Mouse (Mus musculus): Measurements from ENCODE around the gene Atp5k. TPM values are rescaled to one million over a fixed set of nuclear protein-coding genes. Genes with fewer than 3 reads are reported as not detected.

Gene Atp5k
- polyA plus RNA-seq, 1 experiment from 2014 or later, result 442 TPM

- Histone ChIP-seq H3K4me3 (no peak overlapping the region), H3K9ac (no peak overlapping the region), H3K27ac (replicated peaks) (no peak overlapping the region), H3K4me2 (no peak overlapping the region), H3K4me1 (replicated peaks) (no peaks in the 10 kb centered on the region), H3K36me3 (no peaks in the 10 kb centered on the region), H3K27me3 (peaks cover 19% of the 10 kb centered on the region), H3K9me3 (no peaks in the 10 kb centered on the region)
- 34% methylated on average over 3 of the region's 3 CpGs for WGBS
- no peak for ATAC-seq (ENCODE audit: low read depth)
These were observed 19.8 kb upstream of the Atp5k start for GRCm38 (mm10) chr5:108454094-108454493.

- Histone ChIP-seq H3K36me3 (no peaks in the 10 kb centered on the region), H3K4me3 (no peak overlapping the region), H3K4me1 (replicated peaks) (no peaks in the 10 kb centered on the region; the same call in 1 of the 2 replicates), H3K27me3 (peaks cover 17% of the 10 kb centered on the region), H3K27ac (replicated peaks) (no peak overlapping the region), H3K9me3 (no peaks in the 10 kb centered on the region), H3K4me2 (no peak overlapping the region), H3K9ac (no peak overlapping the region)
- ATAC-seq (ENCODE audit: low read depth), result no peak
- 100% methylated on average over 1 of the region's 1 CpGs for WGBS
These were observed 18.2 kb upstream of the Atp5k start for GRCm38 (mm10) chr5:108452422-108452821.

GRCm38 (mm10) chr5:108451611-108452010, 17.4 kb upstream of the Atp5k start:
- Histone ChIP-seq H3K4me2 (no peak overlapping the region), H3K27ac (replicated peaks) (no peak overlapping the region), H3K27me3 (peaks cover 23% of the 10 kb centered on the region), H3K9me3 (no peaks in the 10 kb centered on the region), H3K4me3 (no peak overlapping the region), H3K36me3 (no peaks in the 10 kb centered on the region), H3K9ac (no peak overlapping the region), H3K4me1 (replicated peaks) (no peaks in the 10 kb centered on the region; the same call in 1 of the 2 replicates)
- ATAC-seq (ENCODE audit: low read depth), result no peak
- WGBS, result 85% methylated on average over 1 of the region's 1 CpGs

- ATAC-seq (ENCODE audit: low read depth), result no peak
- no peak overlapping the region for H3K9ac ChIP-seq
- no peaks in the 10 kb centered on the region for H3K9me3 ChIP-seq
- no peaks in the 10 kb centered on the region for H3K36me3 ChIP-seq
- no peak overlapping the region for H3K4me2 ChIP-seq
- H3K4me1 ChIP-seq (replicated peaks), result no peaks in the 10 kb centered on the region; the same call in 1 of the 2 replicates
- 78% methylated on average over 8 of the region's 8 CpGs for WGBS
- peaks cover 24% of the 10 kb centered on the region for H3K27me3 ChIP-seq
- H3K4me3 ChIP-seq, result no peak overlapping the region
- H3K27ac ChIP-seq (replicated peaks), result no peak overlapping the region
These were observed 16.7 kb upstream of the Atp5k start for GRCm38 (mm10) chr5:108450837-108451540.

- Histone ChIP-seq H3K27me3 (peaks cover 24% of the 10 kb centered on the region), H3K9ac (peak within 1 kb of the TSS; percentile 52; the same call in 1 of the 2 replicates), H3K4me1 (replicated peaks) (no peaks in the 10 kb centered on the region; the same call in 1 of the 2 replicates), H3K36me3 (no peaks in the 10 kb centered on the region), H3K4me3 (peak within 1 kb of the TSS; percentile 22), H3K9me3 (no peaks in the 10 kb centered on the region), H3K27ac (replicated peaks) (no peak within 1 kb of the TSS), H3K4me2 (peak within 1 kb of the TSS; percentile 51)
- WGBS, result 12% methylated on average over 24 of the region's 24 CpGs
- ATAC-seq (ENCODE audit: low read depth), result peak; percentile 71; the same call in 1 of the 2 replicates
These were observed 14.8 kb upstream of the Atp5k start, which contains the start of gene Mfsd7a for GRCm38 (mm10) chr5:108448785-108449668. TSS of gene Mfsd7a (minus strand) at chr5:108448891.

GRCm38 (mm10) chr5:108447857-108448256, 13.6 kb upstream of the Atp5k start:
- H3K36me3 ChIP-seq, result no peaks in the 10 kb centered on the region
- H3K4me2 ChIP-seq, result no peak overlapping the region
- WGBS, result 84% methylated on average over 7 of the region's 7 CpGs
- H3K27ac ChIP-seq (replicated peaks), result no peak overlapping the region
- no peaks in the 10 kb centered on the region; the same call in 1 of the 2 replicates for H3K4me1 ChIP-seq (replicated peaks)
- H3K9me3 ChIP-seq, result no peaks in the 10 kb centered on the region
- no peak overlapping the region for H3K9ac ChIP-seq
- peaks cover 24% of the 10 kb centered on the region for H3K27me3 ChIP-seq
- H3K4me3 ChIP-seq, result no peak overlapping the region
- ATAC-seq (ENCODE audit: low read depth), result no peak

GRCm38 (mm10) chr5:108446973-108447372, 12.7 kb upstream of the Atp5k start:
- H3K9me3 ChIP-seq, result no peaks in the 10 kb centered on the region
- H3K27ac ChIP-seq (replicated peaks), result no peak overlapping the region
- H3K36me3 ChIP-seq, result no peaks in the 10 kb centered on the region
- no peak overlapping the region for H3K4me3 ChIP-seq
- no peaks in the 10 kb centered on the region; the same call in 1 of the 2 replicates for H3K4me1 ChIP-seq (replicated peaks)
- H3K4me2 ChIP-seq, result no peak overlapping the region
- 87% methylated on average over 3 of the region's 3 CpGs for WGBS
- no peak for ATAC-seq (ENCODE audit: low read depth)
- peaks cover 24% of the 10 kb centered on the region for H3K27me3 ChIP-seq
- no peak overlapping the region for H3K9ac ChIP-seq

- peaks cover 17% of the 10 kb centered on the region for H3K36me3 ChIP-seq
- H3K9me3 ChIP-seq, result no peaks in the 10 kb centered on the region
- WGBS, result 71% methylated on average over 2 of the region's 2 CpGs
These were observed 1.9 kb upstream of the Atp5k start for GRCm38 (mm10) chr5:108436101-108436500.

GRCm38 (mm10) chr5:108431196-108431595, 3.1 kb downstream of the Atp5k start:
- Histone ChIP-seq H3K9me3 (no peaks in the 10 kb centered on the region), H3K36me3 (peaks cover 34% of the 10 kb centered on the region), H3K27ac (replicated peaks) (no peak overlapping the region), H3K4me1 (replicated peaks) (peaks cover 18% of the 10 kb centered on the region), H3K27me3 (peaks cover 8% of the 10 kb centered on the region), H3K9ac (no peak overlapping the region), H3K4me3 (no peak overlapping the region), H3K4me2 (no peak overlapping the region)
- ATAC-seq (ENCODE audit: low read depth), result no peak
- WGBS, result 93% methylated on average over 6 of the region's 6 CpGs

More at GRCm38 (mm10) chr5:108436101-108436500, 1.9 kb upstream of the Atp5k start:
- Histone ChIP-seq H3K27me3 (peaks cover 14% of the 10 kb centered on the region), H3K4me3 (no peak overlapping the region), H3K4me1 (replicated peaks) (peaks cover 18% of the 10 kb centered on the region), H3K4me2 (no peak overlapping the region), H3K27ac (replicated peaks) (no peak overlapping the region), H3K9ac (no peak overlapping the region)
- no peak for ATAC-seq (ENCODE audit: low read depth)

- Histone ChIP-seq H3K36me3 (peaks cover 26% of the 10 kb centered on the region), H3K4me2 (no peak overlapping the region), H3K4me1 (replicated peaks) (no peaks in the 10 kb centered on the region), H3K27ac (replicated peaks) (no peak overlapping the region), H3K9me3 (no peaks in the 10 kb centered on the region), H3K27me3 (no peaks in the 10 kb centered on the region), H3K9ac (no peak overlapping the region), H3K4me3 (no peak overlapping the region)
- WGBS, result 73% methylated on average over 1 of the region's 1 CpGs
- no peak for ATAC-seq (ENCODE audit: low read depth)
These were observed 7.1 kb downstream of the Atp5k start for GRCm38 (mm10) chr5:108427186-108427585.

- no peak overlapping the region for H3K4me2 ChIP-seq
- H3K27ac ChIP-seq (replicated peaks), result no peak overlapping the region
- no peak for ATAC-seq (ENCODE audit: low read depth)
- no peaks in the 10 kb centered on the region for H3K36me3 ChIP-seq
- no peaks in the 10 kb centered on the region for H3K9me3 ChIP-seq
- H3K9ac ChIP-seq, result no peak overlapping the region
- no peak overlapping the region for H3K4me3 ChIP-seq
- no peaks in the 10 kb centered on the region for H3K4me1 ChIP-seq (replicated peaks)
- H3K27me3 ChIP-seq, result no peaks in the 10 kb centered on the region
- 81% methylated on average over 2 of the region's 2 CpGs for whole genome bisulfite sequencing
These were observed 10.8 kb downstream of the Atp5k start for GRCm38 (mm10) chr5:108423427-108423826.

- Histone ChIP-seq H3K27ac (replicated peaks) (no peak overlapping the region), H3K4me2 (no peak overlapping the region), H3K9ac (no peak overlapping the region), H3K4me3 (no peak overlapping the region), H3K4me1 (replicated peaks) (no peaks in the 10 kb centered on the region), H3K9me3 (no peaks in the 10 kb centered on the region), H3K36me3 (no peaks in the 10 kb centered on the region), H3K27me3 (no peaks in the 10 kb centered on the region)
- no peak for ATAC-seq (ENCODE audit: low read depth)
- 86% methylated on average over 3 of the region's 3 CpGs for WGBS
These were observed 11.5 kb downstream of the Atp5k start for GRCm38 (mm10) chr5:108422741-108423140.
